ENCODE assay signal across 10 mouse cellular contexts in genomic region chr1:54912290-54913062, GRCm38 (mm10). TPM values are rescaled to one million over a fixed set of nuclear protein-coding genes. Genes with fewer than 3 reads are reported as not detected.
DNase-seq lines count a peak whose midpoint lies in the region; ATAC-seq and TF ChIP-seq lines count a peak whose summit lies in the region.
"Had no signal": no experiment of that assay in that cellular context is flagged by ENCODE, and none has a peak within 500 bp of the region (broad histone marks: within the 10 kb centered on the region; RNA-seq: fewer than 3 reads in every experiment).

No protein-coding gene starts in this region.

- TF ChIP-seq POLR2A in MEL (IDR thresholded peaks at IDR 0.05; ENCODE audit: control insufficient read depth in 1 of 2, insufficient read depth in 1 of 2, low read depth in 1 of 2, low read length in 2 of 2, poor library complexity in 1 of 2) = no peak

- no peak overlapping the region for H3K27ac ChIP-seq in kidney, embryonic 16.5 days (ENCODE audit: low read length)
- H3K27ac ChIP-seq in MEL (ENCODE audit: control insufficient read depth, low read depth, low read length) = peak overlapping the region; percentile 36
- no peak overlapping the region; the same call in 1 of the 2 replicates for H3K27ac ChIP-seq in embryonic facial prominence, embryonic 13.5 days
- H3K27ac ChIP-seq in intestine, postnatal 0 days (ENCODE audit: low read depth, low read length) = no peak overlapping the region
- H3K27ac ChIP-seq: kidney, postnatal 0 days had no signal

- H3K36me3 ChIP-seq in kidney, embryonic 16.5 days (ENCODE audit: insufficient read depth, low read length) = no peaks in the 10 kb centered on the region
- H3K36me3 ChIP-seq in MEL (ENCODE audit: control insufficient read depth in 1 of 2, insufficient read depth in 2 of 2, low read length in 2 of 2) = peaks cover 0 to 36% of the 10 kb centered on the region in 2 experiments; a peak in 2 of 4 replicates
- H3K36me3 ChIP-seq in embryonic facial prominence, embryonic 13.5 days = no peaks in the 10 kb centered on the region
- no peaks in the 10 kb centered on the region for H3K36me3 ChIP-seq in intestine, postnatal 0 days (ENCODE audit: control insufficient read depth, insufficient read depth)

- TF ChIP-seq CTCF in MEL (IDR thresholded peaks at IDR 0.05 in 2 of 3, conservative IDR thresholded peaks at IDR 0.05 in 1 of 3; ENCODE audit: control insufficient read depth in 1 of 3, insufficient read depth in 1 of 3, low read depth in 2 of 3, low read length in 3 of 3, poor library complexity in 1 of 3, severe bottlenecking in 1 of 3) = no peak
- no peak for TF ChIP-seq CTCF in intestine, postnatal 0 days (IDR thresholded peaks at IDR 0.05; ENCODE audit: low read depth)

- TF ChIP-seq RAD21 in MEL (IDR thresholded peaks at IDR 0.05; ENCODE audit: low read depth, low read length) = no peak

- no peak overlapping the region for H3K4me3 ChIP-seq in kidney, embryonic 16.5 days (ENCODE audit: low read length)
- no peak overlapping the region for H3K4me3 ChIP-seq in MEL (ENCODE audit: control insufficient read depth in 1 of 2, insufficient read depth in 1 of 2, low read depth in 2 of 2, low read length in 2 of 2)
- no peak overlapping the region for H3K4me3 ChIP-seq in embryonic facial prominence, embryonic 13.5 days
- no peak overlapping the region for H3K4me3 ChIP-seq in intestine, postnatal 0 days (ENCODE audit: low read depth, low read length)

- no peak overlapping the region; the same call in 1 of the 2 replicates for H3K9ac ChIP-seq in kidney, embryonic 16.5 days (replicated peaks; ENCODE audit: low read length)
- H3K9ac ChIP-seq in MEL (ENCODE audit: control insufficient read depth, low read depth, low read length, poor library complexity, severe bottlenecking) = no peak overlapping the region
- H3K9ac ChIP-seq in embryonic facial prominence, embryonic 13.5 days = no peak overlapping the region
- no peak overlapping the region for H3K9ac ChIP-seq in intestine, postnatal 0 days (ENCODE audit: low read depth, low read length)

- H3K4me2 ChIP-seq in kidney, embryonic 16.5 days (replicated peaks; ENCODE audit: low read depth, low read length) = no peak overlapping the region
- peak overlapping the region; percentile 33; the same call in 1 of the 2 replicates for H3K4me2 ChIP-seq in embryonic facial prominence, embryonic 13.5 days
- H3K4me2 ChIP-seq in intestine, postnatal 0 days (replicated peaks; ENCODE audit: low read depth) = no peak overlapping the region; the same call in 1 of the 2 replicates

- no peaks in the 10 kb centered on the region for H3K9me3 ChIP-seq in kidney, embryonic 16.5 days (ENCODE audit: low read length)
- no peaks in the 10 kb centered on the region for H3K9me3 ChIP-seq in MEL (replicated peaks; ENCODE audit: insufficient read depth, low read length)
- no peaks in the 10 kb centered on the region for H3K9me3 ChIP-seq in embryonic facial prominence, embryonic 13.5 days
- H3K9me3 ChIP-seq in intestine, postnatal 0 days (ENCODE audit: control insufficient read depth) = no peaks in the 10 kb centered on the region

- TF ChIP-seq EP300 in MEL (IDR thresholded peaks at IDR 0.05; ENCODE audit: low read depth in 1 of 2, low read length in 2 of 2) = no peak

- DNase-seq in kidney, postnatal 10 days = no peak
- no peak for DNase-seq in MEL (ENCODE audit: low read depth, low spot score)
- no peak for DNase-seq in c-Kit-positive CD71-positive TER-119-positive erythroid progenitor cells, embryonic 14.5 days (ENCODE audit: low spot score)
- DNase-seq in cerebellum, postnatal 36 days = no peak
- DNase-seq: thymus, adult 18-20 months had no signal

- WGBS in kidney, embryonic 16.5 days = 70% methylated on average over 7 of the region's 7 CpGs
- 36% methylated on average over 7 of the region's 7 CpGs for WGBS in embryonic facial prominence, embryonic 13.5 days
- WGBS in intestine, postnatal 0 days = 52% methylated on average over 7 of the region's 7 CpGs

- peaks cover 3% of the 10 kb centered on the region; the same call in 1 of the 2 replicates for H3K4me1 ChIP-seq in kidney, embryonic 16.5 days (ENCODE audit: insufficient read depth, low read length)
- peaks cover 8 to 31% of the 10 kb centered on the region in 2 experiments for H3K4me1 ChIP-seq in MEL (ENCODE audit: control insufficient read depth in 1 of 2, insufficient read depth in 2 of 2, low read length in 2 of 2)
- peaks cover 76% of the 10 kb centered on the region for H3K4me1 ChIP-seq in embryonic facial prominence, embryonic 13.5 days
- H3K4me1 ChIP-seq in intestine, postnatal 0 days (replicated peaks; ENCODE audit: control insufficient read depth, insufficient read depth, low read length) = no peaks in the 10 kb centered on the region; the same call in 1 of the 2 replicates

- H3K79me2 ChIP-seq in MEL (ENCODE audit: control insufficient read depth, insufficient read depth, low read length, poor library complexity) = no peaks in the 10 kb centered on the region

- H3K27me3 ChIP-seq in kidney, embryonic 16.5 days (ENCODE audit: insufficient read depth, low read length) = no peaks in the 10 kb centered on the region
- no peaks in the 10 kb centered on the region for H3K27me3 ChIP-seq in MEL (ENCODE audit: control insufficient read depth in 1 of 2, insufficient read depth in 2 of 2, low read length in 2 of 2)
- no peaks in the 10 kb centered on the region for H3K27me3 ChIP-seq in embryonic facial prominence, embryonic 13.5 days
- no peaks in the 10 kb centered on the region for H3K27me3 ChIP-seq in intestine, postnatal 0 days (replicated peaks; ENCODE audit: control insufficient read depth, insufficient read depth, low read length)

- 0 out of 2 replicates have a peak, but pooled peaks have one; percentile 46 for ATAC-seq in kidney, embryonic 16.5 days (ENCODE audit: low FRiP score, low TSS enrichment)
- peak; percentile 54; the same call in 1 of the 2 replicates for ATAC-seq in embryonic facial prominence, embryonic 13.5 days (ENCODE audit: insufficient number of reproducible peaks, insufficient read depth, low FRiP score, low TSS enrichment, low read depth)
- peak; percentile 72 for ATAC-seq in intestine, postnatal 0 days
- no peak for ATAC-seq in frontal cortex, adult (ENCODE audit: low TSS enrichment)

TF ChIP-seq in MEL, 35 proteins besides CTCF, POLR2A, EP300 and RAD21:
- TF ChIP-seq SIN3A (IDR thresholded peaks at IDR 0.05; ENCODE audit: low read length) (no peak), MYB (IDR thresholded peaks at IDR 0.05; ENCODE audit: low read depth, low read length) (no peak), USF1 (IDR thresholded peaks at IDR 0.05; ENCODE audit: low read depth, low read length) (no peak), ELF1 (IDR thresholded peaks at IDR 0.05; ENCODE audit: low read depth, low read length) (no peak), MXI1 (IDR thresholded peaks at IDR 0.05; ENCODE audit: low read depth, low read length) (no peak), E2F4 (IDR thresholded peaks at IDR 0.05; ENCODE audit: borderline replicate concordance, low read depth, low read length) (no peak), KAT2A (conservative IDR thresholded peaks at IDR 0.05; ENCODE audit: low read depth, low read length) (no peak), ZKSCAN1 (IDR thresholded peaks at IDR 0.05; ENCODE audit: low read depth, low read length) (no peak), MAX (IDR thresholded peaks at IDR 0.05; ENCODE audit: low read length) (no peak), UBTF (IDR thresholded peaks at IDR 0.05; ENCODE audit: borderline replicate concordance, insufficient read depth, low read depth, low read length) (no peak), MEF2A (IDR thresholded peaks at IDR 0.05; ENCODE audit: extremely low read depth, insufficient replicate concordance, low read depth, low read length, poor library complexity, severe bottlenecking) (no peak), SMC3 (IDR thresholded peaks at IDR 0.05; ENCODE audit: low read depth, low read length) (no peak), NRF1 (IDR thresholded peaks at IDR 0.05; ENCODE audit: insufficient read depth, low read depth, low read length, poor library complexity, severe bottlenecking) (no peak), HCFC1 (IDR thresholded peaks at IDR 0.05; ENCODE audit: low read depth, low read length) (no peak), JUND (IDR thresholded peaks at IDR 0.05; ENCODE audit: low read depth, low read length) (no peak)

RNA-seq across cellular contexts. Expression of gene Ankrd44, which starts 13.7 kb away (rescaled TPM):
- 6.6 and 6.8 TPM in 2 replicates for polyA plus RNA-seq in kidney, embryonic 16.5 days (2015; fragmentation: Nextera tagmentation; extraction: Ambion mirVana)
- 1.9 and 2.3 TPM in 2 replicates for total RNA-seq in MEL (2012; rRNA removed)
- 1 to 10 TPM in 1 of 2 experiments, not detected in 1; 4.4 TPM for polyA plus RNA-seq in MEL (2012; ENCODE audit: insufficient read depth in 1 of 2, insufficient read length in 2 of 2, low read depth in 1 of 2, low replicate concordance in 2 of 2, missing spikeins in 1 of 2)
- polyA plus RNA-seq in embryonic facial prominence, embryonic 13.5 days (2015; fragmentation: Nextera tagmentation; extraction: Ambion mirVana) = 25.8 and 36.7 TPM in 2 replicates
- 5.5 and 7.0 TPM in 2 replicates for polyA plus RNA-seq in intestine, postnatal 0 days (2015; fragmentation: Nextera tagmentation; extraction: Ambion mirVana)
